Mouse (Mus musculus) testis, adult 10 weeks (tissue): Measurements from ENCODE around the gene Gm28897. TPM values are rescaled to one million over a fixed set of nuclear protein-coding genes. Genes with fewer than 3 reads are reported as not detected.

ENCODE experiments used
- polyA plus RNA-seq: library from polyadenylated mRNA; stranded (reverse); fragments of 350-450 nt; fragmentation: Illumina TruSeq; extraction: RNeasy Lipid Tissue Mini Kit (QIAGEN cat#74804); gene quantifications from one replicate; pipeline ENCODE4 v1.2.3, GENCODE M21; 2014; ENCODE audit warnings: low read depth, low replicate concordance

Gm28897 gene
- polyA plus RNA-seq, result not detected

DNA sequence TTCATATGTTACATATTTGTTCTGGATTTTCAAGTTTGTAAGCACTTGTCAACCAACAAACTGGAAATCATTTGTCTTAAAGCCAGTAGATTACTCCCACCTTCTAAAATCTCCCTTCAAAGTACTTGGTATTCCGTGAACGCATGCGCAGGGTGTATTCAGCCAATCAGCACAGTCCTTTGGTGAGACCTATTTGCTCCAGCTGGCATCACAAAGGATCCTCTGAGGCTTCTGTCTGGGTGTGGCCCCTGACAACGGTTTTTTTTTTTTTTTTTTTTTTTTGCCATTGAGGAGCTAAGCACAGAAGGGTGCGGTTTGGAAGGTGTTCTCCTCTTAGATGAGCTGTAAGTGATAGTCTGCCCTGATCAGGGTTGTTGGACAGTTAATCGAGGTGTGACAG is at the start of gene Gm28897:
Gm28897 (plus strand) TSS at position 301 of the 400 bp plus-strand sequence.

